Mouse (Mus musculus) stomach, embryonic 16.5 days (tissue): ENCODE measurements around the gene Olfr914. TPM values are rescaled to one million over a fixed set of nuclear protein-coding genes. Genes with fewer than 3 reads are reported as not detected.

Source experiments
- ATAC-seq: fragments of 200-750 bp; cut with Nextera tagmentation; 2 replicates; pipeline ENCODE4 v1.8.0; 2017; ENCODE audit warnings: moderate number of reproducible peaks, moderate TSS enrichment; ENCODE audit not compliant: insufficient read depth, low FRiP score
- H3K27ac ChIP-seq: fragments of 300-500 bp; sonication (generic); 2 replicates; pipeline ENCODE4 v1.5.1; 2014; ENCODE audit warnings: low read length
- H3K27me3 ChIP-seq: fragments of 300-500 bp; sonication (generic); 2 replicates; pipeline ENCODE4 v1.6.1; 2014; ENCODE audit warnings: low read length, control low read depth, mixed read lengths; ENCODE audit not compliant: control insufficient read depth, insufficient read depth
- H3K36me3 ChIP-seq: fragments of 300-500 bp; sonication (generic); 2 replicates; pipeline ENCODE4 v1.6.1; 2014; ENCODE audit warnings: low read length; ENCODE audit not compliant: control insufficient read depth, insufficient read depth
- H3K4me1 ChIP-seq: fragments of 300-500 bp; sonication (generic); 2 replicates; pipeline ENCODE4 v1.6.1; 2014; ENCODE audit warnings: low read length, control low read depth, mixed read lengths; ENCODE audit not compliant: control insufficient read depth, insufficient read depth
- H3K4me2 ChIP-seq: fragments of 300-500 bp; sonication (generic); 2 replicates; pipeline ENCODE4 v1.6.1; 2014; ENCODE audit warnings: low read depth, low read length, mixed read lengths
- H3K4me3 ChIP-seq: fragments of 300-500 bp; sonication (generic); replicated peaks from 2 replicates; pipeline ENCODE4 v1.5.1; 2014; ENCODE audit warnings: mild to moderate bottlenecking, low read length
- H3K9ac ChIP-seq: fragments of 300-500 bp; sonication (generic); 2 replicates; pipeline ENCODE4 v1.6.1; 2014; ENCODE audit warnings: low read length
- H3K9me3 ChIP-seq: fragments of 300-500 bp; sonication (generic); replicated peaks from 2 replicates; pipeline ENCODE4 v1.6.1; 2016; ENCODE audit warnings: low read length, control low read depth; ENCODE audit not compliant: control insufficient read depth
- WGBS: fragments of 180-500 bp; shearing (Covaris S2); extraction: QIAGEN DNeasy Blood & Tissue Kit; methylation state at CpG from one replicate; pipeline ENCODE4 v1.1.7; 2014; 5-methylcytosine and 5-hydroxymethylcytosine counted together
- polyA plus RNA-seq: library from polyadenylated mRNA; unstranded; fragments of >200 nt; fragmentation: Nextera tagmentation; extraction: Ambion mirVana; gene quantifications from 2 replicates; pipeline ENCODE4 v1.2.1, GENCODE M21; 2015

Olfr914 gene
- not detected in 2 replicates for polyA plus RNA-seq

GRCm38 (mm10) chr9:38604802-38605201 lies at the start of gene Olfr914:
Gene Olfr914 (plus strand): TSS chr9:38605102.
- Histone ChIP-seq H3K36me3 (no peaks in the 10 kb centered on the region), H3K4me2 (no peak within 1 kb of the TSS), H3K27ac (no peak within 1 kb of the TSS), H3K4me3 (no peak within 1 kb of the TSS), H3K27me3 (no peaks in the 10 kb centered on the region), H3K9me3 (no peaks in the 10 kb centered on the region), H3K4me1 (no peaks in the 10 kb centered on the region), H3K9ac (no peak within 1 kb of the TSS)
- ATAC-seq = no peak
- 66% methylated on average over 2 of the region's 2 CpGs for WGBS

- WGBS = 40% methylated on average over 1 of the region's 1 CpGs
- Histone ChIP-seq H3K4me2 (no peak within 1 kb of the TSS), H3K9ac (no peak within 1 kb of the TSS), H3K27me3 (no peaks in the 10 kb centered on the region), H3K9me3 (no peaks in the 10 kb centered on the region; the same call in 1 of the 2 replicates), H3K4me1 (no peaks in the 10 kb centered on the region), H3K4me3 (no peak within 1 kb of the TSS), H3K36me3 (no peaks in the 10 kb centered on the region), H3K27ac (no peak within 1 kb of the TSS)
- no peak for ATAC-seq
Observed at GRCm38 (mm10) chr9:38579878-38580277, 25.0 kb upstream of the Olfr914 start, which contains the start of gene Olfr912. Gene Olfr912 (plus strand): TSS chr9:38580178.

- Histone ChIP-seq H3K4me3 (no peak overlapping the region), H3K4me1 (no peaks in the 10 kb centered on the region), H3K27me3 (no peaks in the 10 kb centered on the region), H3K27ac (no peak overlapping the region), H3K36me3 (no peaks in the 10 kb centered on the region), H3K4me2 (no peak overlapping the region), H3K9ac (no peak overlapping the region), H3K9me3 (no peaks in the 10 kb centered on the region)
- no peak for ATAC-seq
- 46% methylated on average over 1 of the region's 1 CpGs for WGBS
Observed at GRCm38 (mm10) chr9:38591056-38591455, 13.8 kb upstream of the Olfr914 start.

GRCm38 (mm10) chr9:38592459-38592858 lies 12.4 kb upstream of the Olfr914 start, which contains the start of gene Olfr913:
Gene Olfr913 (plus strand): TSS chr9:38592759.
- H3K36me3 ChIP-seq = no peaks in the 10 kb centered on the region
- no peak within 1 kb of the TSS for H3K4me2 ChIP-seq
- H3K9ac ChIP-seq = no peak within 1 kb of the TSS
- 51% methylated on average over 2 of the region's 2 CpGs for WGBS
- no peaks in the 10 kb centered on the region for H3K27me3 ChIP-seq
- H3K4me3 ChIP-seq = no peak within 1 kb of the TSS
- no peak for ATAC-seq
- no peaks in the 10 kb centered on the region for H3K4me1 ChIP-seq
- H3K9me3 ChIP-seq = no peaks in the 10 kb centered on the region
- H3K27ac ChIP-seq = no peak within 1 kb of the TSS

- Histone ChIP-seq H3K9me3 (no peaks in the 10 kb centered on the region), H3K4me2 (no peak overlapping the region), H3K27me3 (no peaks in the 10 kb centered on the region), H3K27ac (no peak overlapping the region), H3K36me3 (no peaks in the 10 kb centered on the region), H3K9ac (no peak overlapping the region), H3K4me1 (no peaks in the 10 kb centered on the region), H3K4me3 (no peak overlapping the region)
- WGBS = 83% methylated on average over 4 of the region's 4 CpGs
- no peak for ATAC-seq
Observed at GRCm38 (mm10) chr9:38632406-38632805, 27.5 kb downstream of the Olfr914 start.

GRCm38 (mm10) chr9:38659775-38660174 lies 54.9 kb downstream of the Olfr914 start, which contains the start of gene Olfr916:
Gene Olfr916 (minus strand): TSS chr9:38659875.
- no peaks in the 10 kb centered on the region for H3K36me3 ChIP-seq
- H3K9me3 ChIP-seq = no peaks in the 10 kb centered on the region
- no peak within 1 kb of the TSS for H3K4me3 ChIP-seq
- H3K27me3 ChIP-seq = no peaks in the 10 kb centered on the region
- WGBS = 71% methylated on average over 1 of the region's 1 CpGs
- H3K4me2 ChIP-seq = no peak within 1 kb of the TSS
- no peaks in the 10 kb centered on the region for H3K4me1 ChIP-seq
- no peak for ATAC-seq
- no peak within 1 kb of the TSS for H3K9ac ChIP-seq
- no peak within 1 kb of the TSS for H3K27ac ChIP-seq

Other genes starting within 250 kb of the Olfr914 start
- gene Olfr250, start 238.2 kb upstream of the Olfr914 start, polyA plus RNA-seq = not detected in 2 replicates
- not detected in 2 replicates for gene Olfr251, start 228.0 kb upstream of the Olfr914 start, polyA plus RNA-seq
- not detected in 2 replicates for gene Olfr147, start 203.4 kb upstream of the Olfr914 start, polyA plus RNA-seq
- not detected in 2 replicates for gene Olfr901, start 175.6 kb upstream of the Olfr914 start, polyA plus RNA-seq
- gene Olfr902, start 157.4 kb upstream of the Olfr914 start, polyA plus RNA-seq = not detected in 2 replicates
- gene Olfr904, start 142.0 kb upstream of the Olfr914 start, polyA plus RNA-seq = not detected in 2 replicates
- gene Olfr905, start 134.0 kb upstream of the Olfr914 start, polyA plus RNA-seq = not detected in 2 replicates
- gene Olfr906, start 118.0 kb upstream of the Olfr914 start, polyA plus RNA-seq = not detected in 2 replicates
- not detected in 2 replicates for gene Olfr907, start 109.3 kb upstream of the Olfr914 start, polyA plus RNA-seq
- not detected in 2 replicates for gene Olfr911-ps1, start 83.5 kb upstream of the Olfr914 start, polyA plus RNA-seq
- not detected in 2 replicates for gene Olfr910, start 67.3 kb upstream of the Olfr914 start, polyA plus RNA-seq
- not detected in 2 replicates for gene Olfr912, start 24.9 kb upstream of the Olfr914 start, polyA plus RNA-seq
- not detected in 2 replicates for gene Olfr913, start 12.3 kb upstream of the Olfr914 start, polyA plus RNA-seq
- not detected in 2 replicates for gene Olfr916, start 54.8 kb downstream of the Olfr914 start, polyA plus RNA-seq
- gene Olfr917, start 60.7 kb downstream of the Olfr914 start, polyA plus RNA-seq = not detected in 2 replicates
- gene Olfr918, start 69.5 kb downstream of the Olfr914 start, polyA plus RNA-seq = not detected in 2 replicates
- gene Olfr919, start 98.6 kb downstream of the Olfr914 start, polyA plus RNA-seq = not detected in 2 replicates
- 25.2 and 26.6 TPM in 2 replicates for gene Vwa5a, start 113.2 kb downstream of the Olfr914 start, polyA plus RNA-seq
- 0.03 TPM in 1 of 2 replicates, not detected in the other for gene Olfr920, start 147.2 kb downstream of the Olfr914 start, polyA plus RNA-seq
- not detected in 2 replicates for gene Olfr921, start 168.0 kb downstream of the Olfr914 start, polyA plus RNA-seq
- not detected in 2 replicates for gene Olfr922, start 209.5 kb downstream of the Olfr914 start, polyA plus RNA-seq
- not detected in 2 replicates for gene Olfr923, start 221.4 kb downstream of the Olfr914 start, polyA plus RNA-seq
- not detected in 2 replicates for gene Olfr924, start 239.3 kb downstream of the Olfr914 start, polyA plus RNA-seq
- not detected in 2 replicates for gene Olfr26, start 250.0 kb downstream of the Olfr914 start, polyA plus RNA-seq